Comparison of ENCODE assay signal across 14 mouse cellular contexts in genomic region chr13:72120911-72121553, GRCm38 (mm10).
DNase-seq lines count a peak whose midpoint lies in the region; ATAC-seq and TF ChIP-seq lines count a peak whose summit lies in the region.
"Had no signal": no experiment of that assay in that cellular context is flagged by ENCODE, and none has a peak within 500 bp of the region (broad histone marks: within the 10 kb centered on the region; RNA-seq: fewer than 3 reads in every experiment).

No protein-coding gene starts in this region.

- H3K27me3 ChIP-seq in embryonic facial prominence, embryonic 11.5 days (ENCODE audit: control insufficient read depth, insufficient read depth, low read length): no peaks in the 10 kb centered on the region; the same call in 1 of the 2 replicates
- peaks cover 9% of the 10 kb centered on the region; the same call in 1 of the 2 replicates for H3K27me3 ChIP-seq in hindbrain, embryonic 12.5 days
- H3K27me3 ChIP-seq in midbrain, postnatal 0 days (ENCODE audit: insufficient read depth, low read length): no peaks in the 10 kb centered on the region; the same call in none of the 2 replicates
- H3K27me3 ChIP-seq in cerebellum, adult 2 months (ENCODE audit: control insufficient read depth, insufficient read depth, low read length): no peaks in the 10 kb centered on the region
- H3K27me3 ChIP-seq: CH12.LX had no signal

- no peaks in the 10 kb centered on the region for H3K36me3 ChIP-seq in embryonic facial prominence, embryonic 11.5 days (replicated peaks; ENCODE audit: control insufficient read depth, insufficient read depth, low read depth, low read length)
- H3K36me3 ChIP-seq in hindbrain, embryonic 12.5 days: no peaks in the 10 kb centered on the region
- H3K36me3 ChIP-seq in midbrain, postnatal 0 days (ENCODE audit: insufficient read depth, low read length): no peaks in the 10 kb centered on the region
- H3K36me3 ChIP-seq: limb, embryonic 10.5 days had no signal

- no peak for TF ChIP-seq POLR2A in lung, adult 2 months (IDR thresholded peaks at IDR 0.05; ENCODE audit: borderline replicate concordance, extremely low read depth, low read depth, low read length)
- TF ChIP-seq POLR2A in cerebellum, adult 2 months (IDR thresholded peaks at IDR 0.05; ENCODE audit: borderline replicate concordance, insufficient read depth, low read length): no peak

- no peak for TF ChIP-seq CTCF in lung, adult 2 months (IDR thresholded peaks at IDR 0.05; ENCODE audit: insufficient read depth, low read length)
- TF ChIP-seq CTCF in midbrain, postnatal 0 days (IDR thresholded peaks at IDR 0.05): no peak
- TF ChIP-seq CTCF in cerebellum, adult 2 months (IDR thresholded peaks at IDR 0.05; ENCODE audit: borderline replicate concordance, insufficient read depth, low read depth, low read length): no peak

- no peak overlapping the region for H3K9ac ChIP-seq in embryonic facial prominence, embryonic 11.5 days (replicated peaks; ENCODE audit: low read length)
- no peak overlapping the region for H3K9ac ChIP-seq in hindbrain, embryonic 12.5 days
- no peak overlapping the region for H3K9ac ChIP-seq in midbrain, postnatal 0 days (replicated peaks; ENCODE audit: low read length, poor library complexity, severe bottlenecking)

- no peak overlapping the region for H3K4me2 ChIP-seq in embryonic facial prominence, embryonic 11.5 days (ENCODE audit: low read depth, low read length)
- H3K4me2 ChIP-seq in hindbrain, embryonic 12.5 days (replicated peaks): no peak overlapping the region
- no peak overlapping the region for H3K4me2 ChIP-seq in midbrain, postnatal 0 days (ENCODE audit: low read depth, low read length, poor library complexity, severe bottlenecking)

- 29% methylated on average over 6 of the region's 6 CpGs for WGBS in lung, adult 2 months
- WGBS in embryonic facial prominence, embryonic 11.5 days: 13% methylated on average over 6 of the region's 6 CpGs
- 14% methylated on average over 6 of the region's 6 CpGs for WGBS in hindbrain, embryonic 12.5 days
- 21% methylated on average over 6 of the region's 6 CpGs for WGBS in midbrain, postnatal 0 days
- 55% methylated on average over 6 of the region's 6 CpGs for WGBS in cerebellum, adult 2 months

- DNase-seq in lung, adult 2 months: peak; percentile 12
- no peak for DNase-seq in lung, postnatal 25 days (ENCODE audit: low spot score)
- peak; percentile 19 for DNase-seq in embryonic facial prominence, embryonic 11.5 days (ENCODE audit: low spot score)
- peak; percentile 32 for DNase-seq in midbrain, postnatal 0 days (ENCODE audit: low spot score)
- no peak for DNase-seq in right cerebral cortex, postnatal 25 days
- no peak for DNase-seq in urinary bladder, postnatal 14 days (ENCODE audit: low spot score)
- DNase-seq in cerebellum, adult 2 months: no peak
- DNase-seq: adrenal gland, postnatal 25 days; cerebellum, adult 8-10 months; gastrocnemius, postnatal 10 days; heart, postnatal 4 days had no signal

- H3K4me3 ChIP-seq in lung, adult 2 months (replicated peaks; ENCODE audit: extremely low read depth, low read depth, low read length): no peak overlapping the region
- no peak overlapping the region for H3K4me3 ChIP-seq in embryonic facial prominence, embryonic 11.5 days (ENCODE audit: low read depth, low read length)
- no peak overlapping the region for H3K4me3 ChIP-seq in hindbrain, embryonic 12.5 days
- H3K4me3 ChIP-seq in midbrain, postnatal 0 days (ENCODE audit: low read depth, low read length): no peak overlapping the region
- H3K4me3 ChIP-seq in cerebellum, adult 2 months (replicated peaks; ENCODE audit: insufficient read depth, low read depth, low read length): no peak overlapping the region
- H3K4me3 ChIP-seq: limb, embryonic 10.5 days had no signal

- ATAC-seq in embryonic facial prominence, embryonic 11.5 days (replicated peaks; ENCODE audit: insufficient number of reproducible peaks, low FRiP score, low TSS enrichment, low read depth): peak; percentile 74; the same call in 1 of the 2 replicates
- peak; percentile 22; the same call in 1 of the 2 replicates for ATAC-seq in hindbrain, embryonic 12.5 days (ENCODE audit: low FRiP score)
- ATAC-seq in midbrain, postnatal 0 days (ENCODE audit: low FRiP score): no peak; the same call in 1 of the 2 replicates

- H3K9me3 ChIP-seq in embryonic facial prominence, embryonic 11.5 days (replicated peaks; ENCODE audit: control insufficient read depth, low read length): no peaks in the 10 kb centered on the region
- no peaks in the 10 kb centered on the region for H3K9me3 ChIP-seq in hindbrain, embryonic 12.5 days (replicated peaks)
- H3K9me3 ChIP-seq in midbrain, postnatal 0 days (ENCODE audit: low read length): no peaks in the 10 kb centered on the region
- H3K9me3 ChIP-seq: limb, embryonic 10.5 days had no signal

- H3K4me1 ChIP-seq in lung, adult 2 months (ENCODE audit: control insufficient read depth, insufficient read depth, low read length): no peaks in the 10 kb centered on the region
- no peaks in the 10 kb centered on the region for H3K4me1 ChIP-seq in embryonic facial prominence, embryonic 11.5 days (ENCODE audit: control insufficient read depth, insufficient read depth, low read length)
- peaks cover 20% of the 10 kb centered on the region for H3K4me1 ChIP-seq in hindbrain, embryonic 12.5 days
- H3K4me1 ChIP-seq in midbrain, postnatal 0 days (ENCODE audit: insufficient read depth, low read length): peaks cover 5% of the 10 kb centered on the region; the same call in 1 of the 2 replicates
- 0 out of 2 replicates have a peak, but pooled peaks cover 2% of the 10 kb centered on the region for H3K4me1 ChIP-seq in cerebellum, adult 2 months (ENCODE audit: control insufficient read depth, insufficient read depth, low read length)

- no peak overlapping the region for H3K27ac ChIP-seq in embryonic facial prominence, embryonic 11.5 days (replicated peaks; ENCODE audit: low read depth, low read length)
- H3K27ac ChIP-seq in hindbrain, embryonic 12.5 days: no peak overlapping the region
- no peak overlapping the region for H3K27ac ChIP-seq in midbrain, postnatal 0 days (ENCODE audit: low read depth, low read length)
- H3K27ac ChIP-seq in cerebellum, adult 2 months (ENCODE audit: insufficient read depth, low read length): no peak overlapping the region
- H3K27ac ChIP-seq: limb, embryonic 10.5 days had no signal

Comparison
In these comparisons a context has a peak if more than half of its experiments do, and no peak if none do; other contexts are left out.
1. DNase-seq: peak in lung, adult 2 months (single experiment), embryonic facial prominence, embryonic 11.5 days (single experiment) and midbrain, postnatal 0 days (single experiment); none in lung, postnatal 25 days (single experiment), right cerebral cortex, postnatal 25 days (single experiment), urinary bladder, postnatal 14 days (single experiment) and cerebellum, adult 2 months (0 of 2).